Mouse (Mus musculus): ENCODE data around the gene Zfp934.
"Not testable (repeated sequence)": the region's sequence is repeated elsewhere in the genome, so short reads cannot be mapped to it uniquely, and the experiment has no call there.

- TF ChIP-seq MAX (IDR thresholded peaks at IDR 0.05); MYOD1 (IDR thresholded peaks at IDR 0.05; ENCODE audit: control insufficient read depth, insufficient read length, low read depth); CTCF (IDR thresholded peaks at IDR 0.05; ENCODE audit: control insufficient read depth, insufficient read depth, insufficient read length); USF1 (IDR thresholded peaks at IDR 0.05; ENCODE audit: low read depth): not testable (repeated sequence)
Observed at GRCm38 (mm10) chr13:62571099-62571498, at the start of gene Zfp934.
